Mouse (Mus musculus) G1E (cell line): ENCODE data around the gene Cfh. TPM values are rescaled to one million over a fixed set of nuclear protein-coding genes. Genes with fewer than 3 reads are reported as not detected.
"Not testable (repeated sequence)": the region's sequence is repeated elsewhere in the genome, so short reads cannot be mapped to it uniquely, and the experiment has no call there.

ENCODE experiments used
- ATAC-seq: 2 replicates; pipeline ENCODE4 v1.8.0; 2016; ENCODE audit warnings: mild to moderate bottlenecking; ENCODE audit not compliant: insufficient number of reproducible peaks, poor library complexity, low FRiP score, severe bottlenecking; ENCODE audit errors: extremely low read depth
- DNase-seq: peaks from one replicate; pipeline ENCODE4 v3.0.0; 2012; ENCODE audit warnings: low spot score
- H3K27me3 ChIP-seq: 2 replicates; pipeline ENCODE4 v1.6.1; 2012; ENCODE audit warnings: mild to moderate bottlenecking, low read length, inconsistent platforms; ENCODE audit not compliant: insufficient read depth
- H3K36me3 ChIP-seq: replicated peaks from 2 replicates; pipeline ENCODE3; 2012; ENCODE audit warnings: mild to moderate bottlenecking, inconsistent platforms
- H3K4me1 ChIP-seq: 2 replicates; pipeline ENCODE4 v1.6.1; 2012; ENCODE audit warnings: low read depth, low read length, inconsistent platforms, mixed read lengths; ENCODE audit not compliant: insufficient read depth
- H3K4me3 ChIP-seq: 2 replicates; pipeline ENCODE4 v1.5.1; 2012; ENCODE audit warnings: low read depth, mild to moderate bottlenecking, inconsistent platforms, low read length, moderate library complexity, mixed read lengths
- H3K9me3 ChIP-seq: replicated peaks from 2 replicates; pipeline ENCODE4 v1.6.1; 2012; ENCODE audit warnings: inconsistent platforms
- CTCF ChIP-seq: IDR thresholded peaks from 2 replicates; pipeline ENCODE4 v1.5.1; 2012; ENCODE audit warnings: low read depth, low read length, inconsistent platforms, mixed read lengths
- GATA1 ChIP-seq: IDR thresholded peaks from 2 replicates; pipeline ENCODE4 v1.6.1; 2012; ENCODE audit warnings: borderline replicate concordance, low read length, inconsistent platforms, mixed read lengths
- GATA2 ChIP-seq: IDR thresholded peaks from 2 replicates; pipeline ENCODE4 v1.6.1; 2012; ENCODE audit warnings: low read depth, low read length, inconsistent platforms, borderline replicate concordance
- POLR2AphosphoS5 ChIP-seq: IDR thresholded peaks from 2 replicates; pipeline ENCODE4 v1.6.1; 2012; ENCODE audit warnings: low read depth, low read length, inconsistent platforms; ENCODE audit not compliant: insufficient replicate concordance
- TAL1 ChIP-seq: conservative IDR thresholded peaks from 2 replicates; pipeline ENCODE4 v1.6.1; 2012; ENCODE audit warnings: low read depth, low read length, inconsistent platforms, mixed read lengths
- polyA plus RNA-seq: library from polyadenylated mRNA; stranded (reverse); fragments of >175 nt; gene quantifications from 2 replicates; pipeline ENCODE4 v1.2.3, GENCODE M21; 2012
- total RNA-seq, 2 experiments: library from RNA; stranded (forward) in 1 of 2; stranded (reverse) in 1 of 2; fragments of 200-1000 nt in 1 of 2; fragments of >200 nt in 1 of 2; fragmentation: Nextera tagmentation in 1 of 2; gene quantifications; 2 replicates each; pipeline ENCODE4 v1.2.3; 2014 to 2017

The Cfh gene
- total RNA-seq (2014; fragmentation: Nextera tagmentation) (not detected in 2 replicates), total RNA-seq (2017) (0.12 and 1.3 TPM in 2 replicates), polyA plus RNA-seq (not detected in 2 replicates)

- H3K9me3 ChIP-seq, H3K36me3 ChIP-seq, DNase-seq, H3K27me3 ChIP-seq, H3K4me1 ChIP-seq, H3K4me3 ChIP-seq, ATAC-seq: not testable (repeated sequence)
Measured at GRCm38 (mm10) chr1:140183664-140184063, at the start of gene Cfh. Gene Cfh, minus strand, starts transcription at chr1:140183764.

- peaks cover 23% of the 10 kb centered on the region for H3K9me3 ChIP-seq
- H3K27me3 ChIP-seq: no peaks in the 10 kb centered on the region
- DNase-seq: no peak
- ATAC-seq: no peak
- no peaks in the 10 kb centered on the region for H3K4me1 ChIP-seq
- no peak for TF ChIP-seq CTCF
- TF ChIP-seq POLR2AphosphoS5: no peak
- no peak for TF ChIP-seq GATA1
- TF ChIP-seq TAL1: no peak
- no peak for TF ChIP-seq GATA2
- H3K4me3 ChIP-seq: no peak overlapping the region
- H3K36me3 ChIP-seq: no peaks in the 10 kb centered on the region
Measured at GRCm38 (mm10) chr1:140226673-140227072, 43.1 kb upstream of the Cfh start.

GRCm38 (mm10) chr1:140225221-140225620 lies 41.7 kb upstream of the Cfh start:
- ATAC-seq (no peak), DNase-seq (no peak)
- no peaks in the 10 kb centered on the region for H3K4me1 ChIP-seq
- H3K9me3 ChIP-seq: peaks cover 21% of the 10 kb centered on the region
- H3K27me3 ChIP-seq: no peaks in the 10 kb centered on the region
- no peak overlapping the region for H3K4me3 ChIP-seq
- no peaks in the 10 kb centered on the region for H3K36me3 ChIP-seq
- TF ChIP-seq POLR2AphosphoS5 (no peak), GATA1 (no peak), CTCF (no peak), GATA2 (no peak), TAL1 (no peak)

- DNase-seq (no peak), ATAC-seq (no peak)
- Histone ChIP-seq H3K9me3 (peaks cover under 1% of the 10 kb centered on the region; the same call in 1 of the 2 replicates), H3K27me3 (no peaks in the 10 kb centered on the region), H3K36me3 (no peaks in the 10 kb centered on the region), H3K4me3 (no peak overlapping the region), H3K4me1 (no peaks in the 10 kb centered on the region)
- TF ChIP-seq CTCF (no peak), GATA2 (no peak), GATA1 (no peak), TAL1 (no peak), POLR2AphosphoS5 (no peak)
Measured at GRCm38 (mm10) chr1:140205329-140205728, 21.8 kb upstream of the Cfh start.

GRCm38 (mm10) chr1:140188500-140188899 lies 4.9 kb upstream of the Cfh start:
- not testable (repeated sequence) for ATAC-seq, DNase-seq

GRCm38 (mm10) chr1:140183208-140183607 lies 356 bp downstream of the Cfh start:
- DNase-seq: no peak
- Histone ChIP-seq H3K36me3 (no peaks in the 10 kb centered on the region), H3K27me3 (no peaks in the 10 kb centered on the region), H3K4me3 (no peak overlapping the region), H3K9me3 (no peaks in the 10 kb centered on the region; the same call in 1 of the 2 replicates), H3K4me1 (no peaks in the 10 kb centered on the region)
- TF ChIP-seq GATA2 (no peak), TAL1 (no peak), CTCF (no peak), POLR2AphosphoS5 (no peak), GATA1 (no peak)
- no peak; the same call in 1 of the 2 replicates for ATAC-seq

More at GRCm38 (mm10) chr1:140188500-140188899, 4.9 kb upstream of the Cfh start:
- not testable (repeated sequence) for H3K27me3 ChIP-seq, H3K36me3 ChIP-seq, H3K4me1 ChIP-seq, H3K4me3 ChIP-seq, H3K9me3 ChIP-seq

- Histone ChIP-seq H3K36me3 (no peaks in the 10 kb centered on the region), H3K27me3 (no peaks in the 10 kb centered on the region), H3K4me1 (no peaks in the 10 kb centered on the region), H3K9me3 (no peaks in the 10 kb centered on the region), H3K4me3 (no peak overlapping the region)
- no peak for DNase-seq
- ATAC-seq: no peak
- TF ChIP-seq CTCF (no peak), GATA1 (no peak), TAL1 (no peak), POLR2AphosphoS5 (no peak), GATA2 (no peak)
Measured at GRCm38 (mm10) chr1:140180125-140180524, 3.4 kb downstream of the Cfh start.
